Mouse (Mus musculus) stomach, postnatal 0 days (tissue): ENCODE measurements at regions not wholly inside any gene's neighbourhood (a gene's known extent, or its start where the extent isn't known, plus 50 kb on each side); places are given as distances from the start of the nearest gene placed in this dataset.

Source experiments
- CTCF ChIP-seq: IDR thresholded peaks from 2 replicates; pipeline ENCODE4 v1.5.1; 2016; ENCODE audit warnings: antibody characterized with exemption, low read depth, mild to moderate bottlenecking, moderate library complexity
- EP300 ChIP-seq: optimal IDR thresholded peaks from 2 replicates; pipeline ENCODE3; 2016; ENCODE audit warnings: antibody characterized with exemption

- TF ChIP-seq CTCF (no peak), EP300 (no peak)
Measured at GRCm38 (mm10) chr10:7274422-7274821, 62.4 kb upstream of the Cnksr3 start.
